Mouse (Mus musculus) effector memory CD4-positive, alpha-beta T cell, adult 7 months (primary cell): ENCODE data around the gene Gm3264. TPM values are rescaled to one million over a fixed set of nuclear protein-coding genes. Genes with fewer than 3 reads are reported as not detected.

Experiments used
- polyA plus RNA-seq: library from polyadenylated mRNA; unstranded; fragments of 100-300 nt; shearing (Covaris generic); gene quantifications from one replicate; pipeline ENCODE4 v1.2.1, GENCODE M21; 2017

Gene Gm3264
- polyA plus RNA-seq, result not detected

GRCm38 (mm10) chr14:4855299-4855980, at the start of gene Gm3264:
Gene Gm3264 (plus strand): TSS chr14:4855576.

GRCm38 (mm10) chr14:4837806-4838205, 17.6 kb upstream of the Gm3264 start, which contains the start of gene Gm3269:
Gene Gm3269 (plus strand): TSS chr14:4838106.

DNA sequence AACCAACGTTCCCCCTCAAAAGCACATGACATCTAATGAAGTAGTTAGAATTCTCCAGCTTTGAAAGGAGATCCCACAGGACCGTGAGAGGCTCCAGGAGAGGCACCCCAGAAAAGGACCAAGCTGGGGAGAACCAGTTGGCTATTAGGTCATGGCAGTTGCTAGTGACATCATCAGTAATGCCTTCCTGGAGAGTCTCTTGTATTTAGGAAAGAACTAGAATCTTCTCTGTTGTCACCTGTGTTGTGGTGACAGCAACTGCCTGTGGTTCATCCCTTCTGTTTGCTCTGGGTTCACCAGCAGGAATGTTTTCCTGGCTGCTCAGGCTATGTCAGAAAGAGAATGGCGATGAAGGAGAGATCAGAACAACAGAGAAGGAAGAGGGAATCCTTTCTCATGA, 36.7 kb downstream of the Gm3264 start, which contains the start of gene Gm3278:
Gene Gm3278, plus strand, starts transcription at position 301 of the 400 bp plus-strand sequence.

Other genes starting within 250 kb of the Gm3264 start
- not detected for gene Gm8159, start 223.2 kb upstream of the Gm3264 start, polyA plus RNA-seq
- gene Gm3239, start 191.4 kb upstream of the Gm3264 start, polyA plus RNA-seq, result not detected
- not detected for gene Gm7876, start 146.3 kb upstream of the Gm3264 start, polyA plus RNA-seq
- gene Gm3252, start 128.8 kb upstream of the Gm3264 start, polyA plus RNA-seq, result not detected
- not detected for gene Gm9602, start 79.2 kb upstream of the Gm3264 start, polyA plus RNA-seq
- gene Gm3269, start 17.5 kb upstream of the Gm3264 start, polyA plus RNA-seq, result not detected
- not detected for gene Gm3278, start 36.8 kb downstream of the Gm3264 start, polyA plus RNA-seq
- gene Gm8297, start 128.4 kb downstream of the Gm3264 start, polyA plus RNA-seq, result not detected
- gene Gm3298, start 160.3 kb downstream of the Gm3264 start, polyA plus RNA-seq, result not detected
- gene 4930555G01Rik, start 195.1 kb downstream of the Gm3264 start, polyA plus RNA-seq, result 0.35 TPM
- gene Gm8281, start 215.5 kb downstream of the Gm3264 start, polyA plus RNA-seq, result not detected